Mouse (Mus musculus): ENCODE results near the gene Ksr2. TPM values are rescaled to one million over a fixed set of nuclear protein-coding genes. Genes with fewer than 3 reads are reported as not detected.

The Ksr2 gene
- polyA plus RNA-seq, 1 experiment from 2014 or later, result 0.19 TPM

DNA sequence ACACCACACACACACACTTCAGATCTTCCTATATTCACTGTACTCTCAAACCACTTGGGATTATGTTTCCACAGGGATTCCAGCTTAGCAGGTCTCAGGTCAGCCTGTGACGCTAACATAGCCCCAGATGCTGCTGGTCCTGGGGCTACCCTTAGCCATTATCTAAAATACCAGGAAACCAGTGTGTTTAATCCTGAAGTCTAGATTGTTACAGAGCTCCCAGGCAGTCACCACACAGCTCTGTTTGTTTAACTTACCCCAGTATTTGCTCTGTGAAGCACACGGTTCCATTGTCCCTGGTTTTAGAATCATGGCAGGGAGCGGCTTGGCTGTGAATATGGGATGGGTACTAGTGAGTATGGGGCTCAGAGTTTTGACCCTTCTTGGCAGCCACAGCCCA lies 125.4 kb downstream of the Ksr2 start:
- ATAC-seq (replicated peaks; ENCODE audit: insufficient number of reproducible peaks, low FRiP score, low TSS enrichment), result no peak

DNA sequence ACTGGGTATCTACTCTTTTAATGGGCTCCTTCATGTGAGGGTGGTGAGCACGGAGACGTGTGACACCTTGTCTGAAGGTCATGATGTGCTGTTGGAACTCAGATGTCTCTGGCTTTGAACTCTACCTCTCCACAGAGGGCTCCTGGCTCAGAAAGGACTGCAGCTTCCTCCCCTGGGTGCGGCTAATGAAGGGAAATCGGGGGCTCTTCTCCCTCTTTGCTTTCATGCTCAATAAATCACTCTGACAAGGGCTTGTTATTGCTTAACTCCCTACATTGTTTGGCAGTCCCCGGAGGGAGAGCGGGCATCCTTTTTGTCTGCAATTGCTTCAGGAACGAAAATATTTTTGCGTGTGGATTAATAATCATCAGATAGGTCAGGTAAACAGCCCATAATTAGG lies 127.9 kb downstream of the Ksr2 start:
- no peak overlapping the region for H3K4me3 ChIP-seq (ENCODE audit: low read depth, low read length)
- H3K27me3 ChIP-seq (ENCODE audit: control insufficient read depth, insufficient read depth, low read length), result no peaks in the 10 kb centered on the region
- no peak overlapping the region for H3K4me2 ChIP-seq
- H3K27ac ChIP-seq (ENCODE audit: low read depth, low read length), result no peak overlapping the region
- 67% methylated on average over 8 of the region's 8 CpGs for WGBS (ENCODE audit: insufficient replicate concordance)
- no peak overlapping the region for H3K9ac ChIP-seq (ENCODE audit: low read depth, low read length)
- ATAC-seq (replicated peaks; ENCODE audit: insufficient number of reproducible peaks, low FRiP score, low TSS enrichment), result no peak
- H3K9me3 ChIP-seq (replicated peaks; ENCODE audit: control insufficient read depth, low read length), result no peaks in the 10 kb centered on the region
- H3K4me1 ChIP-seq (ENCODE audit: control insufficient read depth, insufficient read depth, low read length), result peaks cover 9% of the 10 kb centered on the region
- no peaks in the 10 kb centered on the region for H3K36me3 ChIP-seq (ENCODE audit: control insufficient read depth, insufficient read depth, low read length)

More for the DNA sequence above, 125.4 kb downstream of the Ksr2 start:
- H3K27ac ChIP-seq (ENCODE audit: low read depth, low read length), result no peak overlapping the region
- H3K27me3 ChIP-seq (ENCODE audit: control insufficient read depth, insufficient read depth, low read length), result peaks cover 4% of the 10 kb centered on the region
- no peak overlapping the region for H3K4me2 ChIP-seq
- no peaks in the 10 kb centered on the region for H3K4me1 ChIP-seq (ENCODE audit: control insufficient read depth, insufficient read depth, low read length)
- H3K9me3 ChIP-seq (replicated peaks; ENCODE audit: control insufficient read depth, low read length), result no peaks in the 10 kb centered on the region
- H3K9ac ChIP-seq (ENCODE audit: low read depth, low read length), result no peak overlapping the region
- no peak overlapping the region for H3K4me3 ChIP-seq (ENCODE audit: low read depth, low read length)
- no peaks in the 10 kb centered on the region for H3K36me3 ChIP-seq (ENCODE audit: control insufficient read depth, insufficient read depth, low read length)
- 76% methylated on average over 3 of the region's 3 CpGs for WGBS (ENCODE audit: insufficient replicate concordance)

DNA sequence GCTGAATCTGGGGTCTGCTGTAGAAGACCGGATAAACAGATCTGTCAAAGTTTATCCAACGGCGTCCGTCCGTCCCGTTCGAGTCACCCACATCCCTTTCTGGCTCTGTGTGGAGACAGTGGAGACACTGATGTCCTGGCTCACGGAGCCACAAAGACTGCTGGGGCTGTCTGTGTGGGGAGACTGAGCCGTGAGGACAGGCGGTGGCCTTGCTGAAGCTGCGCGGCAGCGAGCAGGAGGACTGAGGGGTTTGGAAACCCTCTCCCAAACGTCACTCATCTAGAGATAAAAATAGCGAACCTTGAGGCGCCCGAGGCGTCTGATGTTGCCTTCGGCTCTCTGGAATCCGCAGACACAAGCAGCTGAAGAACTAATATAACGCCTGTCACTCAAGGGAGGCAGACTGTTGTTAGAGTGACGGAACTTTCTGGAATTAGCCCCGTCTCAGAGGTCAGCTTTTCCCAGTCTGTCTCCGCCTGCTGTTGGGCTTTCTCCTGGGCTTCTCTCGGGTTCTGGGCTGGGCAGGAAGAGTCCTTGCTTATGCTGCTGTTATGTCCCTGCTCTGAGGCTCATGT lies 133.0 kb downstream of the Ksr2 start:
- peak overlapping the region; percentile 38 for H3K4me2 ChIP-seq
- H3K27ac ChIP-seq (ENCODE audit: low read depth, low read length), result peak overlapping the region; percentile 81
- WGBS (ENCODE audit: insufficient replicate concordance), result 37% methylated on average over 25 of the region's 25 CpGs
- no peak overlapping the region for H3K4me3 ChIP-seq (ENCODE audit: low read depth, low read length)
- peaks cover 13% of the 10 kb centered on the region for H3K4me1 ChIP-seq (ENCODE audit: control insufficient read depth, insufficient read depth, low read length)
- H3K9ac ChIP-seq (ENCODE audit: low read depth, low read length), result 0 out of 2 replicates have a peak overlapping the region, but pooled peaks have one; percentile 39
- H3K9me3 ChIP-seq (replicated peaks; ENCODE audit: control insufficient read depth, low read length), result no peaks in the 10 kb centered on the region
- no peaks in the 10 kb centered on the region for H3K27me3 ChIP-seq (ENCODE audit: control insufficient read depth, insufficient read depth, low read length)
- ATAC-seq (replicated peaks; ENCODE audit: insufficient number of reproducible peaks, low FRiP score, low TSS enrichment), result no peak
- H3K36me3 ChIP-seq (ENCODE audit: control insufficient read depth, insufficient read depth, low read length), result no peaks in the 10 kb centered on the region

DNA sequence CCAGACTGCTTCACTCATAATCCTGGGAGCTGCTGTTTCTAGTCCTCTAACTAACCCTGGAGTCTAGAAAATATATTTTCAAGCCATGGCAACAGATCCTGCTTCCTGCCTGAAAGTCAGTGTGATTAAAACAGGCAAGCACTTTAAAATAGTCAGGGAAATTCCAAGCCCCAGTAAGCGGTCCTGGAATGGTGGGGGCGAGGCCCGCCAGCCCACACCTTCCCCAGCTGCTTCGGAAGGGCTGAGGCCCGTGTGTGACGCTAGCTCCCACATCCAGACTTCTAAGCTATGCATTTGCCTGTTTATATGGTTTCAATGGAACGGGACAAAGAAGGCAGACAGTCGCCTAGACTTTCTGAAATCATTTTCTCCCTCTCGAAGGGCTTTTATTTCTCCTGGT lies 137.2 kb downstream of the Ksr2 start:
- no peaks in the 10 kb centered on the region for H3K36me3 ChIP-seq (ENCODE audit: control insufficient read depth, insufficient read depth, low read length)
- no peaks in the 10 kb centered on the region for H3K27me3 ChIP-seq (ENCODE audit: control insufficient read depth, insufficient read depth, low read length)
- H3K27ac ChIP-seq (ENCODE audit: low read depth, low read length), result no peak overlapping the region
- no peaks in the 10 kb centered on the region for H3K9me3 ChIP-seq (replicated peaks; ENCODE audit: control insufficient read depth, low read length)
- 45% methylated on average over 9 of the region's 9 CpGs for WGBS (ENCODE audit: insufficient replicate concordance)
- no peak for ATAC-seq (replicated peaks; ENCODE audit: insufficient number of reproducible peaks, low FRiP score, low TSS enrichment)
- H3K4me1 ChIP-seq (ENCODE audit: control insufficient read depth, insufficient read depth, low read length), result peaks cover 7% of the 10 kb centered on the region; the same call in 1 of the 2 replicates
- H3K4me2 ChIP-seq, result no peak overlapping the region
- H3K4me3 ChIP-seq (ENCODE audit: low read depth, low read length), result no peak overlapping the region
- no peak overlapping the region for H3K9ac ChIP-seq (ENCODE audit: low read depth, low read length)

DNA sequence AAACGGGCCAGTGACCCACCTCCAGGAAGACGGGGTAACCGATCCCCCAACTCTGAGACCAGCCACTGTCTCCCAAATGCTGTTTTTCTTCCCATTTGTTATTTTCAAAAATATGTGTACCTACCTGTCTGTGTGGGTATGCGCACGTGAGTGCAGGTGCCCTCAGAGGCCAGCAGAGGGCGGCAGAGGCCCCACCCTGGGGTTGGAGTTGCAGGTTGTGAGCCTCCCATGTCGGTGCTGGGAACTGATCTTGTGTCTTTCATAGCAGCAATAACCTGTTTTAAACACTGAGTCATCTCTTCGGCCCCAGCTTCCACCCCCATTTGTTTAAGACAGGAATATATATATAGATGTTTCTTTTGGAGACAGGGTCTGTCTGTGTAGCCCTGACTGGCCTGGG lies 138.3 kb downstream of the Ksr2 start:
- Histone ChIP-seq H3K9me3 (replicated peaks; ENCODE audit: control insufficient read depth, low read length) (no peaks in the 10 kb centered on the region), H3K36me3 (ENCODE audit: control insufficient read depth, insufficient read depth, low read length) (no peaks in the 10 kb centered on the region), H3K27me3 (ENCODE audit: control insufficient read depth, insufficient read depth, low read length) (no peaks in the 10 kb centered on the region), H3K4me1 (ENCODE audit: control insufficient read depth, insufficient read depth, low read length) (peaks cover 4% of the 10 kb centered on the region; the same call in 1 of the 2 replicates), H3K4me2 (no peak overlapping the region), H3K4me3 (ENCODE audit: low read depth, low read length) (no peak overlapping the region), H3K27ac (ENCODE audit: low read depth, low read length) (no peak overlapping the region), H3K9ac (ENCODE audit: low read depth, low read length) (no peak overlapping the region)
- ATAC-seq (replicated peaks; ENCODE audit: insufficient number of reproducible peaks, low FRiP score, low TSS enrichment), result no peak
- WGBS (ENCODE audit: insufficient replicate concordance), result 82% methylated on average over 8 of the region's 8 CpGs

DNA sequence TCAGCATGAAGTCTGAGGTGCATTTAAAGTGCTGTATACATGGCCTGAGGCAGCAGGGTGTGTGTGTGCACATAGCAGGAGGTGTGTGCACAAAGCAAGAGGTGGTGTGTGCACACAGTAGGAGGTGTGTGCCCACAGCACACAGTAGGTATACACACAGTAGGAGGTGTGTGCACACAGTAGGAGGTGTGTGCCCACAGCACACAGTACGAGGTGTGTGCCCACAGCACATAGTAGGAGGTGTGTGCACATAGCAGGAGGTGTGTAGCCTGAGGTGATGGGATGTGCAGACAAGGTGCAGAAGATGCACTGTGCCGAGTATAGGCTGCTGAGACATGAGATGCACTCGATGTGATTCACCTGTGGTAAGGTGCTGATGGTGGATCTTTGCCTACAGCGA lies 140.7 kb downstream of the Ksr2 start:
- ATAC-seq (replicated peaks; ENCODE audit: insufficient number of reproducible peaks, low FRiP score, low TSS enrichment), result no peak
- Histone ChIP-seq H3K4me1 (ENCODE audit: control insufficient read depth, insufficient read depth, low read length) (peaks cover 4% of the 10 kb centered on the region; the same call in 1 of the 2 replicates), H3K4me2 (no peak overlapping the region), H3K9me3 (replicated peaks; ENCODE audit: control insufficient read depth, low read length) (no peaks in the 10 kb centered on the region), H3K36me3 (ENCODE audit: control insufficient read depth, insufficient read depth, low read length) (no peaks in the 10 kb centered on the region), H3K9ac (ENCODE audit: low read depth, low read length) (no peak overlapping the region), H3K27me3 (ENCODE audit: control insufficient read depth, insufficient read depth, low read length) (no peaks in the 10 kb centered on the region), H3K4me3 (ENCODE audit: low read depth, low read length) (no peak overlapping the region), H3K27ac (ENCODE audit: low read depth, low read length) (no peak overlapping the region)
- WGBS (ENCODE audit: insufficient replicate concordance), result 84% methylated on average over 4 of the region's 4 CpGs

DNA sequence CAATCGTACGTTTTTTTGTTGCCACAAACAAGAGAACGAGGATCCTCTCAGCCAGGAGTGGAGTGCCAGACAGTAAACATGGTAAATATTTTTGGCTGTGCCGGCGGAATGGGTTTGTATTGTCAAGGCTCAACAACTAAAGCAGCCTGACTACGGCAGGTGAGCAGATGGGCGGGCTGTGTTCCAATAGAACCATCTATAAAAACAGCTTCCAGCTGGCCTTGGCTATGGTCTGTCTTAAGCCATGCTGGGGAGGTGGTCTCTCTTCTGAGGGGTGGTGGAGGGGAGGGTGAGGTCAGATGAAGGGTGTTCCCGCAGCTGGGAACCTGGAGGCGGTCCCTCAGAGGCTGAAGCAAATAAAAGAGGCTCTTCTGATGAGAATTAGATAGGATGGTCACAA lies 142.8 kb downstream of the Ksr2 start:
- WGBS (ENCODE audit: insufficient replicate concordance), result 78% methylated on average over 9 of the region's 9 CpGs
- no peaks in the 10 kb centered on the region for H3K4me1 ChIP-seq (ENCODE audit: control insufficient read depth, insufficient read depth, low read length)
- H3K9ac ChIP-seq (ENCODE audit: low read depth, low read length), result no peak overlapping the region
- no peaks in the 10 kb centered on the region for H3K27me3 ChIP-seq (ENCODE audit: control insufficient read depth, insufficient read depth, low read length)
- H3K9me3 ChIP-seq (replicated peaks; ENCODE audit: control insufficient read depth, low read length), result no peaks in the 10 kb centered on the region
- no peaks in the 10 kb centered on the region for H3K36me3 ChIP-seq (ENCODE audit: control insufficient read depth, insufficient read depth, low read length)
- no peak for ATAC-seq (replicated peaks; ENCODE audit: insufficient number of reproducible peaks, low FRiP score, low TSS enrichment)
- H3K4me3 ChIP-seq (ENCODE audit: low read depth, low read length), result no peak overlapping the region
- H3K4me2 ChIP-seq, result no peak overlapping the region
- H3K27ac ChIP-seq (ENCODE audit: low read depth, low read length), result no peak overlapping the region

DNA sequence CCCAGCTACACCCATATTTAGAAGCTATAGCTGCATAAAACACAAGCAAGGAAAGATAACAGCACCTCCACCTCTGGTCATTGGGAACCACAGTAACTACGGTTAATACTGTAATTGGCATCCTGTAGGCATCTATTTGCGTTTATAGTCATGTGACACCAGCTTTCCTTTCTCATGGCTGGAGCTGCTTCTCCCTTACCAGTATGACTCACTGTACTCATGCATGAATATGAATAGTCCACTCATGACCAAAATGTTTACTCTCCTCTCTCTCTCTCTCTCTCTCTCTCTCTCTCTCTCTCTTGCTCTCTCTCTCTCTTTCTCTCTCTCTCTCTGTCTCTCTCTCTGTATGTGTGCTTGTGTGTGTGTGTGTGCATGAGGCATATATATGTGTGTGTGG lies 147.3 kb downstream of the Ksr2 start:
- Histone ChIP-seq H3K9me3 (replicated peaks; ENCODE audit: control insufficient read depth, low read length) (no peaks in the 10 kb centered on the region), H3K4me1 (ENCODE audit: control insufficient read depth, insufficient read depth, low read length) (no peaks in the 10 kb centered on the region; the same call in 1 of the 2 replicates), H3K36me3 (ENCODE audit: control insufficient read depth, insufficient read depth, low read length) (no peaks in the 10 kb centered on the region), H3K4me2 (no peak overlapping the region), H3K27ac (ENCODE audit: low read depth, low read length) (no peak overlapping the region), H3K9ac (ENCODE audit: low read depth, low read length) (no peak overlapping the region), H3K4me3 (ENCODE audit: low read depth, low read length) (no peak overlapping the region), H3K27me3 (ENCODE audit: control insufficient read depth, insufficient read depth, low read length) (no peaks in the 10 kb centered on the region)
- ATAC-seq (replicated peaks; ENCODE audit: insufficient number of reproducible peaks, low FRiP score, low TSS enrichment), result no peak
- 83% methylated on average over 2 of the region's 2 CpGs for WGBS (ENCODE audit: insufficient replicate concordance)

DNA sequence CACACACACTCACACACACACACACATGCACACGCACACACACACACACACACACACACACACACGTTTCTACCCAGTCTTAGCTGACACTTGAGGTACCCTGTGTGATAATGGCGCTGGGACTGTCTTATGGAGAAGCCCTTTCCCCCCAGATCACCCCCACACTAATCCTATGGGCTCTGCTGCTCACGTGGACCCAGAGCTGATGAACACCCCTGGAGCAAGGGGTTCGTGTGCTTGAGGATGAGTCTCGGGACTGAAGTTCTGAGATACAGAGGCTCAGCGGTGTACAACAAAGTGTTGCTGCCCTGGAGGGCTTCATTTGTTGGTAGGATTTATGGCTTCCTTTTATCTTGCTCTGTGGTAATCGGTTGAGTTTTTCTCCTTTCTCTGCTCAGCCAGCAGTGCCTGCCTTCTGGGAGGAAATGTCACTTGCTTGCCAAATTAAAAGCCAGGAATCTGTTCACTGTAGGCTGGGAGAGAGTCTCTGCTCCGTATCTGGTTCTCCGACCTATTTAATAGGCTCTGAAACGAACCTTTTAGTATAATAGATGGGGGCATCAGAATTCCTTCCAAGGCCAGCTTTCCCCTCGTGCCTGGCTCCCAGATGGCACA lies 152.4 kb downstream of the Ksr2 start:
- no peak overlapping the region for H3K9ac ChIP-seq (ENCODE audit: low read depth, low read length)
- WGBS (ENCODE audit: insufficient replicate concordance), result 68% methylated on average over 12 of the region's 12 CpGs
- no peak for ATAC-seq (replicated peaks; ENCODE audit: insufficient number of reproducible peaks, low FRiP score, low TSS enrichment)

More for the DNA sequence above, 152.4 kb downstream of the Ksr2 start:
- Histone ChIP-seq H3K4me1 (ENCODE audit: control insufficient read depth, insufficient read depth, low read length) (no peaks in the 10 kb centered on the region; the same call in 1 of the 2 replicates), H3K27ac (ENCODE audit: low read depth, low read length) (no peak overlapping the region), H3K4me2 (no peak overlapping the region), H3K9me3 (replicated peaks; ENCODE audit: control insufficient read depth, low read length) (no peaks in the 10 kb centered on the region), H3K4me3 (ENCODE audit: low read depth, low read length) (no peak overlapping the region), H3K27me3 (ENCODE audit: control insufficient read depth, insufficient read depth, low read length) (no peaks in the 10 kb centered on the region), H3K36me3 (ENCODE audit: control insufficient read depth, insufficient read depth, low read length) (no peaks in the 10 kb centered on the region)
